Mouse (Mus musculus): ENCODE results near the gene Trio.
"Not testable (repeated sequence)": the region's sequence is repeated elsewhere in the genome, so short reads cannot be mapped to it uniquely, and the experiment has no call there.

The Trio gene

DNA sequence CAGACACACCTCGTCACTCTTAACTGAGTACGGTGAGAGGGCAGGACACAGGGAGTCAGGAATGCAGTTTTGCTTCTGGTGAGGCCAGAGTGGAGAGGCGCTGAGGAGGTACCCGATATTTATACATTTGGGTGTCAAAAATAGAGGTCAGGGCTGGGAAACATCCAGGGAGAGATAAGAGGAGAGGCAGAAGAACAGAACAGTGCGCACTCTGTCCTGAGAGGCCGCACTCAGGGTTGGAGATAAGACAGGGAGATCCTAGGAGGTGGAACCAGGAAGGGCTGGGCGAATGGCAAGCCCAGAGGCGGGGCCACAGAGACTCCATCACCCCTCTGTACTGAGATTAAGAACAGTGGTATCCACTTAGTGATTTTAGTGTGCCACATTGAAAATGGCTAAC is 185.1 kb downstream of the Trio start:
- no peak for DNase-seq (ENCODE audit: low spot score)

- no peak for DNase-seq (ENCODE audit: low spot score)
Measured at GRCm38 (mm10) chr15:27840125-27840524, 185.5 kb downstream of the Trio start.

- no peak for DNase-seq (ENCODE audit: low spot score)
Measured at GRCm38 (mm10) chr15:27831646-27832045, 194.0 kb downstream of the Trio start.

DNA sequence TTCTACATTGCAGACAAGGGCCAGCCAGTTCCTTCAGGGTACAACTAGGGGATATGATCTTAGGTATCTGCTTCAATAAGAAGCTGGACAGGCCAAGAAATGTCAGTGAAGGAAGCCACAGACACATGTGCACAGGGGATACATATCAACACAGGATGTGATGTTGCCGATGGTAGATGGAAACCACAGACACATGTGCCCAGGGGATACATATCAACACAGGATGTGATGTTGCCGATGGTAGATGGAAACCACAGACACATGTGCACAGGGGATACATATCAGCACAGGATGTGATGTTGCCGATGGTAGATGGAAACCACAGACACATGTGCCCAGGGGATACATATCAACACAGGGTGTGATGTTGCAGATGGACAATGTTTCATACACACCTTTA is 197.8 kb downstream of the Trio start:
- not testable (repeated sequence) for DNase-seq (ENCODE audit: low spot score)

- DNase-seq (ENCODE audit: low spot score) = no peak
Measured at GRCm38 (mm10) chr15:27826886-27827285, 198.8 kb downstream of the Trio start.

DNA sequence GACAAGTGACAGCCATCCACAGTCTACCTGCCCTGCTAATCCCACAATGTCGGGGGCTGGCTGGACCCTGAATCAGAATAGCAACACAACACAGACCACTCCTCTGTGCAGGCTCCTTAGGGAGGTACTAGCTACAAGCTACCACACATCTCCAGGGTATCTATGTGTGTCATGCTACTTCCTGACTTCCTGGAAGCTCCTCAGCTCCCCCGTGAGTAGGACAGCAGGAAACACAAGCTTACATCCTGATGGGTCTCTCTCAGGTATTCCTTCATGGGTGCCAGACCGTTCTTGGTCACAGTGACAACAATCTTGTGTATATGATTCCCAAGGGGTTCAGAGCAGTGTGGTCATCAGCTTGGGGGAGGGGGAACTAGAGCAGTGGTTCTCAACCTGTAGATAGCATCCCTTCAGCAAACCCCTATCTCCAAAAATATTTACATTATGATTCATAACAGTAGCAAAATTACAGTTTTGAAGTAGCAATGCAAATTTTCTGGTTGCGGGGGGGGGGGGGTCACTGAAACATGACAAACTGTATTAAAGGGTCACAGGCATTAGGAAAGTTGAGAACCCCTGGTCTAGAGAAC is 199.5 kb downstream of the Trio start:
- DNase-seq (ENCODE audit: low spot score) = no peak

- DNase-seq (ENCODE audit: low spot score) = no peak
Measured at GRCm38 (mm10) chr15:27825390-27825789, 200.3 kb downstream of the Trio start.

GRCm38 (mm10) chr15:27823581-27823980 is 202.1 kb downstream of the Trio start:
- peak; percentile 34 for DNase-seq (ENCODE audit: low spot score)

GRCm38 (mm10) chr15:27822461-27822860 is 203.2 kb downstream of the Trio start:
- peak; percentile 72 for DNase-seq (ENCODE audit: low spot score)

DNA sequence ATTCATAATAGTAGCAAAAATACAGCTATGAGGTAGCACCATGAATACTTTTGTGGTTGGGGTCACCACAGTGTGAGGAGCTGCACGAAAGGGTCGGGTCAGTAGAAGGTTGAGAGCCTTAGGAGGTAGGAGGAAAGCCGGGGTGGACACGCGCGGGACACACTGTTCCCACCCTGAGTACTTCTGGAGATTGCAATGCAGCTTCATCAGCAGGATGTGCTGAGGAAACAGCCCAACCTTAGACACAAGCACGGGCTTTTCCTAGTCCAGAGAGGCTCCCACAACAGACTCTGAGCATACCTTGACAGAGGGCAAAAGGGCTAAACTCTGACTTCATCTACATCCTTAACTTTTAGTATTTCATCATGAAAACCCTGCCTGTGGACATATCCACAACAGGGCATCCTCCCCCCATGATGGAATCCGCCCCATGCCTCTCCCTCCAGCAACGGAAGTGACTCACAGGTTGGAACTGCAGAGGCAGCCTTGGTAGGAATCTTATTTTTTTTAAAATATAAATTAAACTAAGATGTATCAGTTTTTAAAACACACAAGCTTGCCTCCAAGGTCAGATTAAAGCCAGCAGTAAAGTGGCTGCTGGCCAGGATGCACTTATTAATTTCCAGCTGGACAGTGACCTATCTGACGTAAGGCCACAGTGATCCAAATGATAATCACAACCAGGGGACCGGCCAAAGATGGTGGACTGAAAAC is 203.8 kb downstream of the Trio start:
- peak; percentile 20 for DNase-seq (ENCODE audit: low spot score)

GRCm38 (mm10) chr15:27817096-27817495 is 208.6 kb downstream of the Trio start:
- DNase-seq (ENCODE audit: low spot score) = no peak

DNA sequence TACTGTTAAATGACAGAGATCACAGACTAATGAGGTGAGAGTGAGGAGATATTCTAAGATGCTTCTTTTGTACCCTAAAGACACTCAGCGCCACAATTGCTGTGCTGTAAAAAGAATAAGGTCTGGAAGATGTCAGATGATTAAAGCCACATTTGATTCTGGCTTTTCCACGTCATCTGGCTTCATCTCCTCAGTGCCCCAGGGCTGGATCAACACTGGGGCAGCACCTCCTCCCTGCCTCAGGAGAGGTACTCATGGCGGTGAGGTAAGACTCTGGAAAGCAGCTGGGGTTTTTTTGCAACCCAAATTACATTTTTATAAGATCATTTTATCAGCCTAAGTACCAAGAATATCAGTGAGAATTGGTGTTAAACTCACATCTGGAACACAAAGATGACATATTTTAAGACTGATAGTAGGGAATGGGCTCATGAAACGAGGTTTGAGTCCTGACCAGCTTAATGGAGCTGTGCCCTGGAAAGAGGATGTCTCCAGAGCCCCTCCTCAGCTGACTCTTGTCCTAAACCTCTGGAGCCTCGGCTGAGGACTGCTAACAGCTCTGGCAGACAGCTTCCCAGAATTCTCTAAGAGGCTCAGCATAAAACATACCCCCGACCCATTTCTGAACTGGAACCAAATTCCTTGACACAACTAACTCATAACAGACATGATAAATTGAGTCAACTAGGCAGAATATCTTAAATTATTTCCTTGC is 210.8 kb downstream of the Trio start:
- no peak for DNase-seq (ENCODE audit: low spot score)

- DNase-seq (ENCODE audit: low spot score) = no peak
Measured at GRCm38 (mm10) chr15:27810793-27811488, 214.7 kb downstream of the Trio start.

DNA sequence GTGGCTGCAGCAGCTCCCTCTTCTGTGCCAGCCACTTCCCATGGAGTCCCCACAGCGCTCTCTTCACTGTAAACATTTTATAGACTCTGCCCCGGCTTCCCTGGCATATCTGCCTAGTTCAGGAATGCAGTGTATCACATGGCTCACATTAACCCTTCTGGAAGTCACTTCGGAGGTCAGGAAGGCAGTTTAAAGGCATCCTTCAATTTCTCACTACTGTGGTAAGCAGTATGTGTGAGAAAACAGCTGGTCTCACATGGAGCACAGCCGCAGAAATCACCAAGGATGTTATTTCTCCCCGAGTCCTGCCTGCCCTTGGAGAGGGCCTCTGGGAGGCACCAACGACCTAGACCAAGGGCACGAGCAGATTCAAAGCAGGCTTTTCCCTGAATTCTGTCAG is 215.4 kb downstream of the Trio start:
- DNase-seq (ENCODE audit: low spot score) = no peak

DNA sequence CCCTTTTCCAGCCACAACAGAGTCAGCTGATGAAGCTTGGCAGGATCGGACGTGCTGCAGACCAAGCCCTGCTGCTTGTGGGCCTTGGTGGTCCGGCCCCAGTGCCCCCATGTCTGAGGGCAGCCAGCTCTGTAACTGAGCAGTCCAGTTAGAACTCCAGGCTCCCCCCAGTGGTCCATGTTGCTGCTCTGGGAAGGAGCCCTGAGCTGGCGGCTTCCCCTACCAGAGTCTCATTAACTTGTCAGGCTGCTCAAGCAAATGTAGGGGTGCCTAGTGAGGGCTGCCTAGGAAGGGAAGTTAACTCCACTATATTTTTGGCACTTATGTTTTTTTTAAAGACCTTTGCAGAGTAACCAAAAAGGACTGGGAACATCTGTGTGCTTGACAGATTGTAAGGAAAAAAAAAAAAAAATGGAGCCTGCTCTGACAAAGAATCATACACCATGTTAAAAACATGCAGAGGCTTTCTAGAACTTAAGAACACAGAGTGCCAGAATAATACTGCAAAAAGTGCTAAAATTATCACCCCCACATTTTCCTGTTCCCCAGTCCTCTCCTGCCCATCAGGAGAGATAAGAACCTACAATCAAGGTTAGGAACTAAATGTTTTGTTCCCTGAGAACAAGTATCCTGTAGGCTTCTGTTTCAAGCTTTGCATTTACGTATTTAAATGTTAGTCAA is 216.9 kb downstream of the Trio start:
- DNase-seq (ENCODE audit: low spot score) = peak; percentile 6

GRCm38 (mm10) chr15:27806219-27806618 is 219.4 kb downstream of the Trio start:
- no peak for DNase-seq (ENCODE audit: low spot score)

- no peak for DNase-seq (ENCODE audit: low spot score)
Measured at GRCm38 (mm10) chr15:27805654-27806053, 220.0 kb downstream of the Trio start.

GRCm38 (mm10) chr15:27804447-27804846 is 221.2 kb downstream of the Trio start:
- no peak for DNase-seq (ENCODE audit: low spot score)

- no peak for DNase-seq (ENCODE audit: low spot score)
Measured at GRCm38 (mm10) chr15:27803568-27804345, 221.9 kb downstream of the Trio start.

- no peak for DNase-seq (ENCODE audit: low spot score)
Measured at GRCm38 (mm10) chr15:27802243-27802642, 223.4 kb downstream of the Trio start.

- no peak for DNase-seq (ENCODE audit: low spot score)
Measured at GRCm38 (mm10) chr15:27801177-27801576, 224.5 kb downstream of the Trio start.

All from adipocyte (in vitro differentiated cells).